Mouse (Mus musculus) megakaryocyte, embryonic 14.5 days (primary cell): ENCODE measurements around the gene C130074G19Rik.

Experiments
- FLI1 ChIP-seq: IDR thresholded peaks from 2 replicates; pipeline ENCODE4 v1.6.1; 2012; ENCODE audit warnings: low read length, inconsistent platforms, mixed read lengths
- GATA1 ChIP-seq: IDR thresholded peaks from 3 replicates; pipeline ENCODE4 v1.6.1; 2012; ENCODE audit warnings: mixed read lengths, low read length, inconsistent platforms, borderline replicate concordance

DNA sequence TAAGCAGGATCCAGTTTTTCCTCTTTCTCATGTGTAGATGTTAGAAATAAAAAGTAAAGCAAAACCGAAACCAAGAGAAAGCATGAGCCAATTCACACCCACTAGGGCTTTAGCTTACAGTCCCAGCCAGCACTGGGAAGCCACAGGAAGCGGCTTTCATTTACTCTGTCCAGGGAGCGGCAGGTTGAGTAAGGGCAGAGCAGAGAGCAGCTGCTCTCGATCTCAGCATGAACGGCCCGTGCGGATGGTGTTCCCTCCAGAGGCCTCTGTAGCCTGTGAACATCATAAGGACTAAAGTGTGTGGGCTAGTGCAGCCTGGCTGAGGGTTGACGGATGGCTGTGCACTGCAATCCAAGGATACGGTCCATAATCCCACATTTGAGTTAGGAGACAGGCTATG is 25.5 kb upstream of the C130074G19Rik start:
- TF ChIP-seq GATA1 (no peak), FLI1 (no peak)
